Mouse (Mus musculus) testis, adult 2 months (tissue): Measurements from ENCODE around the gene Smarca4.

Experiments used
- CTCF ChIP-seq: fragments of 200-500 bp; IDR thresholded peaks from 2 replicates; pipeline ENCODE4 v1.5.1; 2012; ENCODE audit warnings: low read depth, mild to moderate bottlenecking, inconsistent platforms, low read length, moderate library complexity; ENCODE audit not compliant: control insufficient read depth, insufficient read depth, insufficient replicate concordance
- POLR2A ChIP-seq: fragments of 200-500 bp; IDR thresholded peaks from 2 replicates; pipeline ENCODE4 v1.6.1; 2012; ENCODE audit warnings: low read depth, mild to moderate bottlenecking, inconsistent platforms, low read length, moderate library complexity; ENCODE audit not compliant: control insufficient read depth

DNA sequence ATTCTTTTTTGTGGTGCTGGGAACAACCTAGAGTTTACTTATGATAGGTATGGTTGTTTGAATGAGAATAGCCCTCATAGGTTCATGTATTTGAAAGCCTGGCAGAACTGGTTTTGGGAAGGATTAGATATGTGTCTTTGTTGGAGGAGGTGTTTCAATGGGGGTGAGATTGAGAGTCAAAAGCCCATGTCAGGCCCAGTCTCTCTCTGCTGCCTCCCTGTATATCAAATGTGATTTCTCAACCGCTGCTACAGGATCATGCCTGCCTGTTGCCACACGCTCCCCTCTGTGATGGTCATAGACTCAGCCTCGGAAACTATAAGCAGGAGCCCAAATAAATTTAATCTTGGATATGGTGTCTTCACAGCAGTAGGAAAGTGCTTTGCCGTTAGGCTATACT is 4.3 kb downstream of the Smarca4 start:
- no peak for TF ChIP-seq POLR2A
- no peak for TF ChIP-seq CTCF
